Mouse (Mus musculus) spleen, adult 2 months (tissue): ENCODE measurements around the gene Taok3.

ENCODE experiments used
- CTCF ChIP-seq: fragments of 200-500 bp; IDR thresholded peaks from 2 replicates; pipeline ENCODE4 v1.5.1; 2011; ENCODE audit warnings: mild to moderate bottlenecking, inconsistent platforms; ENCODE audit not compliant: insufficient read depth, insufficient read length, insufficient replicate concordance; ENCODE audit errors: extremely low read depth
- POLR2A ChIP-seq: fragments of 200-500 bp; IDR thresholded peaks from 2 replicates; pipeline ENCODE4 v1.6.1; 2011; ENCODE audit warnings: low read depth, low read length, inconsistent platforms

DNA sequence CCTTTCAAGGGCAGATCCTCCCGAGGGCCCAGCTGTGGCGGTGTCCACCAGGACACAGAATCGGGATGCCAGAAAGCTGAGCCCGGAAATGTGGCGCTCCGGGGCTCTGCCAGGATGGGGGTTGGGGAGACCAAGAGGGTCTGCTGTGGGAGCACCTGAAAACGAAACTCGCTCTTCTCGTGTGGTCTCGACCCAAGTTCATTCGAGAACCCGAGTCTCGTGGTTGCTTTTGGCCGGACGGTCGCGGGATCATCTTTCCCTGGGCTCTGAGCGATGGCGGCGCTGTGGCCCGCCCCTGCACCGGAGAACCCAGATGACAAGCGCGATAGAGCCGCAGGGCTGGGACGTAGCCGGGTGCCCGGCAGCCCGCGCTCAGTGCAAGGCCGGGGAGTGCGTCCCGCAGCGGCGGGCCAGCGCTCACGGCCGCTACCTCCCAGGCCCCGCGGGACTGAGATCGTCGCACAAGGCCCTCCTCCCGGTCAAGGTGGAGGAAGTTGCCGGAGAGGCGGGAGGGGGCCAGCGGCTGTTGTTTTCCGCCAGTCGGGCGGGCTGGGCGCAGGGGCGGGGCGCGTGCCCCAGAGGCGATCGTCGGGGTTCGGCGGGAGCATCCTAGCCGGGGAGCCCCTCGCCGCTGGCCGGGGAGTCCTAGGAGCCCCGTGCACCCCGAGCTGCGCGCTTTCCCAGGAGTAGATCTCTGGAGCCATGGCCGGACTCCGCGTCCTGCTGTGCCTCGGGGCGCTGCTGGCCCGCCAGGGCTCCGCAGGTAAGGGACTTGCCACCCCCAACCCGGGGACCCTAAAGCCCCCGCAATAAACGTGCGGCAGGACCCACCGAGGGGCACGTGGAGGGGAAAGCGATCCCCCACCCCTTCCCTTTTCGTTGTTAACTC lies 199.1 kb downstream of the Taok3 start, which contains the start of gene Vsig10:
- TF ChIP-seq POLR2A (no peak), CTCF (no peak)
